Mouse (Mus musculus) layer of hippocampus, postnatal 14 days (tissue): ENCODE data around the gene Ethe1. TPM values are rescaled to one million over a fixed set of nuclear protein-coding genes. Genes with fewer than 3 reads are reported as not detected.

Source experiments
- DNase-seq, 2 experiments: peaks; one replicate each; pipeline ENCODE4 v3.0.0; 2021 to 2022; ENCODE audit warnings: low spot score in 2 of 2, mixed read lengths in 1 of 2
- long read RNA-seq, 2 experiments: library from polyadenylated mRNA; stranded (forward); transcript quantifications; one replicate each; pipeline ENCODE4 v2.0.0; 2021
- total RNA-seq, 2 experiments: library from RNA; stranded (reverse); gene quantifications; 2 replicates each; pipeline ENCODE4 v1.2.3; 2021

Ethe1 gene
- 1 to 10 TPM; 8.2 to 8.6 TPM for total RNA-seq
- long read RNA-seq, experiment 1, partial matches to known transcripts: 14 of 14 reads
- long read RNA-seq, experiment 1, other reads (novel, unspliced or antisense): 0 of 14 reads
- long read RNA-seq, experiment 2, partial matches to known transcripts: 26 of 26 reads
- long read RNA-seq, experiment 2, other reads (novel, unspliced or antisense): 0 of 26 reads

GRCm38 (mm10) chr7:24587330-24588105 is at the start of gene Ethe1, which contains the start of gene Zfp575:
TSS of gene Ethe1 (plus strand) at chr7:24587543.
TSS of gene Zfp575 (minus strand) at chr7:24587641.
- peak; percentile 79 to 83 for DNase-seq

DNA sequence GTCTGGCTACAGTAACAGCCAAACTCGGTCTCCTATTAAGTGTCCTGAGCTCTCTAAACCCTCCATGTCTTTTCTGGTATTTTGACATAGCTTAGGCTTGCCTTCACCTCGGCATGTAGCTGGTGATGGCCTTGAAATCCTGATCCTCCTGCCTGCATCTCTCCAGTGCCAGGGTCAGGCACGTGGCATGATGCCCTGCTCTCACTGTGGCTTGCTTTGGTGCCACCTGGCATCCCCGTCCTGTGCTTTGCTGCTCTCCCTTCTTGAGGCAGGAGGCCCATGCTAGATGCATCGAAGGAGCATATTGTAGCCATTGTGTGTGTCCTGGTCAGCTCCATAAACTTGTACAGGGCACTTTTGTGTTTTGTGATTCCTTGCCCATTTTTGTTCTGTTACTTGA is 49.8 kb upstream of the Ethe1 start:
- no peak for DNase-seq

DNA sequence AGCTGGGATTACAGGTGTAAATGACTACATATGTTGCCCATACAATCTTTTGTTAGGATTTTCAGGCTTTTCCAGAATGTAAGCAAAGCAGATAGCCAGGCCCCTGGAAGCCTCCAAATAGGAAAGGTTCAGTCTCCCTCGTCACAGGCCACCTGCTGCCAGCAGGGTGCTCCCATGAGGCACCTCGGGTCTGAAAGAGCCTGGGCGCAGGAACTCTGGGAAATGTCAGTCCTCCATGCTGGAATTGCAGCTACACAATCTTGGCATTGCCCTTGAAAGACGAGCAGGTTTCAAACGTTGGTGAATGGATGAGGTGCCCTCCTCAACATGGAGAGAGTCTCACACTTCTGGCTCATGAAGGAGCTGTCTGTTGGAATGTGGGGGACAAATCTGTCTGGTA is 49.2 kb upstream of the Ethe1 start:
- peak; percentile 29 to 67 for DNase-seq

- no peak for DNase-seq
Observed at GRCm38 (mm10) chr7:24538701-24539100, 48.6 kb upstream of the Ethe1 start.

GRCm38 (mm10) chr7:24539686-24540085 is 47.7 kb upstream of the Ethe1 start:
- no peak for DNase-seq

- no peak for DNase-seq
Observed at GRCm38 (mm10) chr7:24544506-24544905, 42.8 kb upstream of the Ethe1 start.

DNA sequence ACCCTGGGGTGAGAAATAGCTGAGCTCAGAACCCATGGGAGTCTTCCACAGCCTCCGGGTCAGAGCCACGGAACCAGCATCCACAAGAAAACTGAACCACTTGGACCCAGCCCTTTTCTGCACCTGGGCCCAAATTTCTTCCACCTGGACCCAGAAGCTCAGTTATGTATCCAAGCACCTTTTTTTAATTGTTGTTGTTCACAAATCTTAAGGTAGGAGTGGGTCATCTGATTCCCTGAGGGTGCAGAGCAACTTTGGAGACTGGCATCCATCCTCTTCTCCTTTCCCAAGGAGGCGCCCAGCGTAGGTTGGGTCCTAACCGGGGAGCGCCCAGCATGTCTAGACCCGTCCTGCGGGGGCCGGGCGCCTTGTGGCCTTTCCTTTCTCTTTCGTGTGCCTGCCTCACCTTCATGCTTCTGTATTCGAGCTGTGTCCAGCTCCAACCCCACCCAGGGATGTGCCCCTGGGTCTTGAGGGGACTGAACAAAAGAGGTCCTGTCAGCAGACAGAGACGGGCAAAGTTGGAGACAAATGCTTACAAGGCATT is 41.2 kb upstream of the Ethe1 start, which contains the start of the genes Pinlyp and Xrcc1:
Gene Pinlyp (minus strand): TSS at position 51 of the 547 bp plus-strand sequence.
Gene Xrcc1 (plus strand): TSS at position 222 of the 547 bp plus-strand sequence.
- DNase-seq: no peak

- peak; percentile 98 to 100 for DNase-seq
Observed at GRCm38 (mm10) chr7:24546634-24547389, 40.5 kb upstream of the Ethe1 start.

DNA sequence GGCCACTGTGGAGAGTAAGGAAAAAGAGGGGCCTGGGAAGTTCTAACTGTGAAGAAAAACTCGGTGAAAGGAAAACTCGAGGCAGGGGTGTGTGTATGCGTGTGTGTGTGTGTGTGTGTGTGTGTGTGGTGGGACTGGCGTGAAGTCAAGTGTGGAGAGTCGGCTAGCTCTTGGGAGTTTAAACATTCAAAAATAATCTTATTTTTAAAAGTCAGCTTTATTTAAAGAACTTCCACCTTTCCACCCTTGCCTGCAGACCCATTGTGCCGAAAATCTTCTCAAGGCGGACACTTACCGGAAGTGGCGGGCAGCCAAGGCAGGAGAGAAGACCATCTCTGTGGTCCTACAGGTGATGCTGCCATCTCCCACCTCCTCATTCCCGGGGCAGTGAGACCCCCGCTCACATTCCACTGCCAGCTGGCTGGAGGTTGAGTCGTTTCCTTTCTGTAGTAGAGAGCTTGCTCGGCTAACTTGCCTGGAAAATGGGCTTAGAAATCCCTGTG is 39.8 kb upstream of the Ethe1 start:
- DNase-seq: no peak

- no peak for DNase-seq
Observed at GRCm38 (mm10) chr7:24551985-24552759, 35.2 kb upstream of the Ethe1 start.

DNA sequence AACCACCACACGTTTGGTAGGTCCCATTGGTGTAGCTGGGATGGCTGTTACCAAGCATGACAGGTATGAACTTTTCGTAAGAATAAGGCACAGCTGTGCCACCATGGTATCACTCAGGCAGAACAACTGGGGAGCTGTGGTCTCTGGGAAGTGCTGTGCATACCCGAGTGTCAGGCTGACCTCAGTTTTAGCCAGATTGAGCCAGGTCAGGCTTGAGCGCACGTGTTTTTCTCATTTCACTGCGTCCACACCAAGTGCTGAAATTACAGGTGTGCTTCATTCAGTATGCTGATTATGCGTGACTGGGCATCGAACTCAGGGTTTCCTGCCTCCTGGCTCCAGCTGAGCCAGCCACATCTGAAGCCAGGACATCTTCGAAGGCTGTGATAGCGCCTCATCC is 31.6 kb upstream of the Ethe1 start:
- DNase-seq: no peak

DNA sequence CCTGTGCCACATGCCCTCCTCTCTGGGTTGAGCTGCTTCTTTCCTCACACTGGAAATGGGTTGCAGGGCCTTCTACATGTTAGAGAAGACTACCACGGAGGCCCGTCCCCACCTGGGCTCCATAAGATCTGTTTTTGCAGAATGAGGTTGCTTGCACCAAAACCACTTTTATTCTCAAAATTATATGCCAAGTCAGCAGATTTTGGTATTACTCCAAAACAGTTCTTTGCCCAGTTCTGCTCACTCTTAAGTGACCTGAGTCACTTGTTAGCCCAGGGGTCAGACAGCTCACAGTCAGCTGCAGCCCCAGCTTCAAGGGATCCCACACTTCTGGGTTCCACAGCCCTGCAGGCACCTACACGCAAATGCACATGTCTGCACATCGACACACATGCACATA is 25.9 kb upstream of the Ethe1 start:
- no peak for DNase-seq

- no peak for DNase-seq
Observed at GRCm38 (mm10) chr7:24563191-24563836, 24.0 kb upstream of the Ethe1 start.

DNA sequence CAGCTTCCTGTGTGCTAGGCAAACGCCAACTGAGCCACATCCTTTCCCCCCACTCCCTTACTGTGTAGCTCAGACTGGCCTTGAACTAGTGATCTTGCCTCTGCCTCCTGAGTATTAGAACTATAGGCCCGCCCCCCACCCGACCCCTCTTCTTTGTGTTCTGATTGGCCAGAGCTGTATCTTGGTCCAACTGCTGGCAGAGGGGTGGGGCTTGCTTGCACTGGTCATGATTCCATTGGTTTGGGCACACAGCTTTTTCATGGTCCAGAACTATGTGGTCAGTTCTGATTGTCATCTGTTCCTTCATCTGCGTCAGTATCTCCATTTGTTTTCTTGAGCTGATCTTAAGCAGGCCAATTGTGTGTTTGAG is 23.5 kb upstream of the Ethe1 start:
- no peak for DNase-seq

DNA sequence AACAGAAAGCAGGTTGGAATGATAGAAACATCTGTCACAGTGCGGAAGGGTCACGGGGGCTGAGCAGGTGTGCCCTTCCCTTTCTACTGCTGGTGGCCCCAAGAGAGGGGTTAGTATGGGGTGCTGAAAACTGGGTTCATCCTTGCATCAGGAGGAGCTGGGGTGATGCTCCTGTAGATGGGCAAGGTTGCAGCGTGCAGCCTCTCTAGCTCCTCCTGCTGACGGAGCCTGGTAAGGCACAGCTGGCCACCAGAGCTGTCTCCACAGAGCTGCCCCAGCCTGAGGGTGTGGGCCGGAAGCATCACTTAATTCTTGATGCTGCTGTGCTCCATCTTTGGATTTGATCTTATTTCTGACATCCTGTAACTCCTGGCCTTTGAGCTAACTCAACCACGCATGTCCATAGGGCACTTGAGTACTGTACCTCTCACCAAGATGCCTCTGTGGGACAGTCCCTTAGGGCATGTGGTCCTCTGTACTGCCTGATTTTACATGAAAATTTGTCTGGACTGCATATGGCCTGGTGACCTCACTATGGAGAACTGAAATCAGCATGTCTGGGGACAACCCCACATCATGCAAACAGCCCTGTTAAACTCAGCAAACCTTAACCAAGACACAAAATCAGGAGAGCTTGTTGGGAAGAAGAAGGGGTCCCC is 22.6 kb upstream of the Ethe1 start:
- DNase-seq: peak; percentile 53 to 54

DNA sequence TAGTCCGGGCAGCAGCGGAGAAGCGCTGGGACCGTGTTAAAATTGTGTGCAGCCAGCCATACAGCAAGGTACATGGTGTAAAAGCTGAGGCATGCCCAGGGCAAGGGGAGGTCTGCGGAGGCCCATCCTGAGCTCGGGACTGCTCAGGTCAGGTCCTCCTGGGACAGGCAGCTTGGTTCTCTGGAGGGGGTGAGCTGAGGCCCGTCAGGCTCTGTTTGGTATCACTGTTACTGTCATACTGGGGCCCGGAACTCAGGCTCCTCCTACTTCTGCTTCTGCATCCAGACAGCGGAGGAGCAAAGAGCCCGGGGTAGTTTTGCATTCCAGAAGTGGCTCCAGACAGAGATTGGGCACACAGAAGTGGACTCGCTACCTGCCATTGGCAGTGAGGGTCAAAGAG is 21.7 kb upstream of the Ethe1 start:
- no peak for DNase-seq

- DNase-seq: no peak
Observed at GRCm38 (mm10) chr7:24566206-24566605, 21.1 kb upstream of the Ethe1 start.

- DNase-seq: no peak
Observed at GRCm38 (mm10) chr7:24568512-24568911, 18.8 kb upstream of the Ethe1 start.

DNA sequence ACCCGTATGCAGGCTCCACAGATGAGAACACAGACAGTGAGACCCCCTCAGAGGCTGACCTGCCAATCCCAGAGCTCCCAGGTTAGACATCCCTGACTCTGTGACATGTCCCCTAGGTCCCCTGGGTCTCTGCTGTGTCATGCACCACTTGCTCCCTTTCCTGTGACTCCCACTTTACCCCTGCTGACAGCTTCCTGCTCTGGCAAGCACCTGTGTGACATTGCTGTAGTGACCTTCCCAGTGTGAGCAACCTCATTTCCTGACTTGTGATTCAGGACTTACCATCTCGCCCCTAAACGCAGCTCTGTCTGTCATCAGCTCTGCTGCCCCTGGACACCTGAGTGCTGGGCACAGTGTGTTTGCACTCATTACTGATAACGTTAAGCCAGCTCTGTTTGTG is 16.3 kb upstream of the Ethe1 start:
- DNase-seq: no peak

- no peak for DNase-seq
Observed at GRCm38 (mm10) chr7:24572455-24572854, 14.9 kb upstream of the Ethe1 start.
